Mouse (Mus musculus): ENCODE data around the gene Plekhf1. TPM values are rescaled to one million over a fixed set of nuclear protein-coding genes. Genes with fewer than 3 reads are reported as not detected.

Gene Plekhf1
- polyA plus RNA-seq, 1 experiment from 2014 or later, result 1.5 TPM

DNA sequence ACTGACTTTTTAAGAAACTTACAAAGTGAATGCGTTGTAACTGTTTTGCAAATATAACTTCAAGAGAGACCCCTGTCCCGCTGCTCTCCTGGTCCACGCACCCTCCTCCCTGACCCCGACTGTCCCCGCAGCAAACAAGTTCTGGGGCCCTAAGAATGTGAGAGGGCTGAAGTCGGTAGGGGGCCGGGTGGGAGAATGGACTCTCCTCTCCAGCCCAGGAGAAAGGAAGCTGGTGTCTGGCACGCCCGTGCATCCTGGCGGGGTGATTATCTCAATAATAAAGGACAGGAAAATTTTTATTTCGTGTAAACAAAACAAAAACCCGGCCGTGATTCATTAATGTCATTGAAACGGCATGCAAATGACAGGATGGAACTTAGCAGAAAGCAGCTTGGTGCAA is 53.9 kb downstream of the Plekhf1 start:
- DNase-seq (ENCODE audit: low spot score, missing footprints) (peak; percentile 89), ATAC-seq (ENCODE audit: low FRiP score) (peak; percentile 71)
- no peaks in the 10 kb centered on the region for H3K9me3 ChIP-seq (ENCODE audit: control insufficient read depth, low read length)
- H3K27ac ChIP-seq (ENCODE audit: low read depth, low read length), result peak overlapping the region; percentile 62; the same call in 1 of the 2 replicates
- peak overlapping the region; percentile 22; the same call in 1 of the 2 replicates for H3K4me3 ChIP-seq (ENCODE audit: low read depth, low read length)
- peaks cover 11% of the 10 kb centered on the region for H3K4me1 ChIP-seq (ENCODE audit: control insufficient read depth, insufficient read depth, low read length)
- H3K9ac ChIP-seq (ENCODE audit: low read length), result peak overlapping the region; percentile 82
- H3K36me3 ChIP-seq (ENCODE audit: control insufficient read depth, insufficient read depth, low read length), result no peaks in the 10 kb centered on the region
- WGBS, result 6% methylated on average over 14 of the region's 14 CpGs
- H3K27me3 ChIP-seq (ENCODE audit: control insufficient read depth, insufficient read depth, low read length), result no peaks in the 10 kb centered on the region
- peak overlapping the region; percentile 50 for H3K4me2 ChIP-seq

DNA sequence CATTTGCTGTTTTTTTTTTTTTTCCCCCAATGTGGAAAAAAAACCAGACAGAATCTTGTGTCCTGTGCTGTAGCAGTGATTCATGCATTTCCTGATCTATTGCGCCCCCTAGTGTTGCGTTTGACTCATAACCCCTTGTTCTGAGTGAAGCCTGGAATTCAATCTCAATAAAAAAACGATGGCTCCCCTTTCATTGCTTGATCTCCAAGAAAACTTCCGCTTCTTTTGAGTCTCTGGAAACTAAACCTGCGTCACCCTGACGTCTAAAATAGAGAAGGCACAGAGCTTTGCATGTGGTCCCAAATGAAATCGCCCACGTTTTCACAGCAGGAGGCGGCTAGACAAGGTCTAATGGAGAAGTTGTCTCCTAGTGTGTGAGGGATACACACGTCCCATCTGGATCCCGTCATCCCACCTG is 60.1 kb downstream of the Plekhf1 start:
- H3K27ac ChIP-seq (ENCODE audit: low read depth, low read length), result no peak overlapping the region
- H3K4me2 ChIP-seq, result no peak overlapping the region
- no peaks in the 10 kb centered on the region for H3K4me1 ChIP-seq (ENCODE audit: control insufficient read depth, insufficient read depth, low read length)
- H3K9ac ChIP-seq (ENCODE audit: low read length), result no peak overlapping the region
- 18% methylated on average over 11 of the region's 11 CpGs for WGBS
- no peaks in the 10 kb centered on the region for H3K27me3 ChIP-seq (ENCODE audit: control insufficient read depth, insufficient read depth, low read length)
- ATAC-seq (ENCODE audit: low FRiP score) (no peak), DNase-seq (ENCODE audit: low spot score, missing footprints) (peak; percentile 93)
- H3K9me3 ChIP-seq (ENCODE audit: control insufficient read depth, low read length), result no peaks in the 10 kb centered on the region
- no peaks in the 10 kb centered on the region for H3K36me3 ChIP-seq (ENCODE audit: control insufficient read depth, insufficient read depth, low read length)
- H3K4me3 ChIP-seq (ENCODE audit: low read depth, low read length), result no peak overlapping the region

Other genes with a start within 250 kb of the Plekhf1 start
- gene Uri1, start 204.5 kb downstream of the Plekhf1 start, polyA plus RNA-seq (2014; fragmentation: Nextera tagmentation; extraction: Ambion mirVana), result 47.9 and 50.6 TPM in 2 replicates
- 55.1 and 55.6 TPM in 2 replicates for gene Ccne1, start 120.5 kb downstream of the Plekhf1 start, polyA plus RNA-seq (2014; fragmentation: Nextera tagmentation; extraction: Ambion mirVana)
- gene 1600014C10Rik, start 44.8 kb downstream of the Plekhf1 start, polyA plus RNA-seq (2014; fragmentation: Nextera tagmentation; extraction: Ambion mirVana), result 17.0 and 17.2 TPM in 2 replicates
- 115 and 119 TPM in 2 replicates for gene Pop4, start 43.4 kb upstream of the Plekhf1 start, polyA plus RNA-seq (2014; fragmentation: Nextera tagmentation; extraction: Ambion mirVana)

Measured in midbrain, embryonic 11.5 days (tissue).